Mouse (Mus musculus): ENCODE data around the gene Umps.

The Umps gene

DNA sequence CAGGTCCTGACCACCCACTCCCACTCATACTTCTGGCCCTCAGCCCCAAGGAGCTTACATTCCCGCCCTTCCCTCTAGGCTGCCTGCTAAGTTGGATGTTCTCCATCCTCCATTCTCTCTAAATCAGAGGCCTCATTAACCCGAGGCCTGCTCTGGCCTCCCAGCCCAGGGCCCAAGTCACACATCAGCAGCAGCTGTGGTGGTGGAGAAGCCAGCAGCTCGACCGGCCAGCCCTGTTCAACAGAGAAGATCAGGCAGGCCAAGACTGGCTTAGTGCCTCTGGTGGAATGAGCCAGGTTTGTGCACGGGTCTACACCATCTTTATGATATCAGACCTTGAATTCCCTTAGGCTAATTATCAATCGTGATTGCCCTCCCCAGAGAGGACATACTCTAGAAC, 36.1 kb downstream of the Umps start:
- WGBS, result 82% methylated on average over 6 of the region's 6 CpGs

DNA sequence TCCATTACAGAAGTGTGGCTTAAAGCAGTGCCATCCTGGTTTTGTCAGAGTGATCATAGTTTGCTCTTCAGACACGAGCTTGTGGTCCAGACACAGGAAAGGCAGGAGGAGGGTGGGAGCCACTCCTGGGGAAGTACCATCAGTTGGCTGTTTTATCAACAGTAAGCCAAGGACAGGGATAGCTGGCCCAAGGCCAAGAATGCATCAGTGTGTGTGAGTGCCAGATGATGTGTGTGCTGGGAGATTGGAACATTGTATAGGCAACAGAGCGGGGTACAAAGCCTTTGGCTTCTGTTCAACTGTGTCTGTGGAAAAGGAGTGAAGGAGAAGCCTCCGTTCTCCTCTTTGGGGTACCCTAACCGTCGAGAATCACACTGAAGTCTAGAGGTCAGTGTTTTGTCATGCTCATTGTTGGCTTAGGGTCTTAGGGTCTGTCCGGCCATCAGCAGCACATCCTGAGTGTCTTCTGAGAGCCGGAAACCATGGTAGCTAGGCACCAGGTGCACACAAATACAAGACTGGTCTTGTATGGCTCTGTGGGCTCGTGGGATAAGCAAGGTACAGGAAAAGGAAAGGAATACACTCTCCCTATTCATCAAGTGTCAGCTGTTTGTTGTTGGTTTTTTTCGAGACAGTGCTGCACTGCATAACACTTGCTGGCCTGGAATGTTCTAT, 37.9 kb downstream of the Umps start:
- WGBS, result 74% methylated on average over 9 of the region's 9 CpGs

DNA sequence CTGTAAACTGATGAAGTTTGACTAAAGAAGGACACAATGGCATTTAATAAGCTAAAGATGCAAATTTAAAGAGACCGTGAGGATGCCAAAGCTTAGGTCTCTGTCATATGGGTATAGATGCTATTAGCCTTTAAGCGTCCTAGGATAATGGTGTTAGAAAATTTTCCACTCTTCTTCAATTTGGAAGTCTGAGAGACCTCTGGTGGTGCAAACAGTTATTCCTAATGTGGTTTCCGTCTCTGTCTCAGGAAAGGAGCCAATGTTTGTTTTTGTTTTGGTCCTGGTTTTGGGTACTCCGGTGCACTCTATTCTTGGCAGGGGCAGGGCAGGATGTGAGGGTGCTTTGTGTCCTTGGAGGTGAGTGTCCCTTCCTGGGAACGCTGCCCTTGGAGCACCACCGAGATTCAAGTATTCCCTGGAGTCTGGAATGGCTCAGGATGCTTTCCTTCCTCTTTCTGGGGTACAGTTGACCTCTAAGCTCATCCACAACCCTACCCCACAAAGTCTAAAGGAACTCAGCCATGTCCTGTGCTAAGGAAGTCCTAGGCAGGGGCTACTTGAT, 39.5 kb downstream of the Umps start:
- 57% methylated on average over 6 of the region's 6 CpGs for WGBS

DNA sequence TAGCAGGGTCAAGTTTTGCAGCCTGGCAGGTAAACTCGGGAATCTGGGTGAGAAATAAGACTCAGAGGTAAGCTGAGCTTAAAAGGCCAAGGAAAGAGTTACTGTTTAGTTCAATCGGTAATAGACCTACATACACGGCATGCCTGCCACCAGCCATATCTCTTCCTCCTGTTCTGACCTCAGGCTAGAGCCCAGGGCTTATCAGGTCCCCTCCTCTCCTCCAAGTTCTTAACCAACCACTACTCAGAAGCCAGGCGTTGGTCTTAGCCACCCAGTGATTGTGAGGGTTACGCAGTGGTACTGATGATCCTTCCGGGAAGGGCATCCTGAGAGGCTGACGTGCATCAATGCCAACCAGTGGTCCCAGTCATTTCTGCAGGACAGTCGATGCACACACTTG, 43.1 kb downstream of the Umps start:
- 93% methylated on average over 8 of the region's 8 CpGs for WGBS

DNA sequence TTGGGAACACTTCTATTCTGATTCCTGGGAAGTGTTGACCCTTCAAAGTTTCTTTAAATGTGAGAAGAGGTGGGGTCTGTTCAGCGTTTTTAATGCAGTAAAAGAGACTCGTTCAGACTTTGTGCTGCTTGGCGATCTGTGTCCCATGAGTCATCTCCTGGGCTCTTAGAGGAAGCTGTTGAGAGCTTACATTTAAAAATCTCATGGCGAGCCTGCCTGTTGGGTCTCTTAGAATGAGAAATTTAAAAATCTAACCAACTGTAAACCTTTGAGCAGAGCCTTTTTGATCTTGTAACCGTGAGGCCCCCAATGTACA, 43.9 kb downstream of the Umps start:
- 46% methylated on average over 5 of the region's 5 CpGs for WGBS

DNA sequence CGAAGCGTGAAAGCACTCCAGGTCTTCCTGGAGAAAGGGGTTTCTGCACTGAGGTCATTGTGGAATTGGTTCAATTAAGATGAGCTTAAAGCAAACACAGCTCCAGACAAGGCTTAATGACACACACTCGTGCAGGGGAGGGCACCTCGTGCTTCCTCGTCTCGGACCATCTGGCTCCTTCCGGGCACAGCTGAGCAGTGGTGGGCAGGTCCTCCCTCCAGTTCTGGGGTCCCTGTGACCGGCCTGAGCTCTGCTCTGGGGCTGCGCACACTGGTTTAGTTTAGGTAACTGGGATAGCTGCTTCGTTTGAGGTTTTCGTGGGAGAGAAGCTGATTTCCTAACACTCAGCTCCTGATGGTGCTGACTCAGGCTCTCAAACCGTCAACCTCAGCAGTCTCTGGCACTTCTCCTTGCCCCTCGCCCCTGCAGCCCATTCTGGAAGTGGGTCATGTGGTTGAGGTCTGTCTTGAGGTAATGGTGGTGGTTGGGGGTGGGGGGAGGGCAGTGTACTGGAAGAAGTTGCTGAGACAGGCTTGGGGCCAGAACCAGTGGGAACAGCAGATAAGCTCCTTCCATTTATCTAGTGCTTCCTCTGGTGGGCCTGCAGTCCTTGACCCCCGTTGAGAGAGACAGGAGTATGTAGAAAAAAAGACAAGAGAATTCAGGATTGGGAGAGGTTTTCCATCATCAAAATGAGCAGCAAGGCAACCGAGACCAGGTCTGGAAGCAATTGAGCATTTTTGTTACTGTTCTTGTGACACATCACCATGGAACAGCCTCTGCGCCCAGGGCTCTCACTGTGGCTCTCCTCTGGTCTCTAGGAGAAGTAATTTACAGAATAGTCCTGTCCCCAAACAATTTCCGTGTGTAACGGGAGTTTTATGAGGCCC, 44.5 kb downstream of the Umps start:
- WGBS, result 56% methylated on average over 18 of the region's 18 CpGs

DNA sequence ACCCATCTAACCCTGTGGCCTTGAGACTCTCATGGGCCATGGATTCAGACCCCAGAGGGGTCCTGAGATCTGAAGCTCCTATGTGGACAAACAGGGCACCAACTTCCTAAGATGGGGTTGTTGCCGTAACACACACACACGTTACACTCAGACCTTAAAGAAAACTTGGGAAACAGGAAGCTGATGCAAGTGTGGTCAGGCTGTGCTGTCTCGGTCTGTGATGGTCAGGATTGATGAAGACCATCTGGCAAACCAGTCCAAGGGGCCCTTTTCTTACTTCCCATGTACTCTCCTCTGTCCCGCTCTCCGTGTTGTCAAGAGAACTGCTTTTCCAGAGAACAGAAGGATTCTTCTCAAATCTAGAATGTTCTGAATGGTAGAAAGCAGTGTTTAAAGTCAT, 45.3 kb downstream of the Umps start:
- 89% methylated on average over 5 of the region's 5 CpGs for WGBS

DNA sequence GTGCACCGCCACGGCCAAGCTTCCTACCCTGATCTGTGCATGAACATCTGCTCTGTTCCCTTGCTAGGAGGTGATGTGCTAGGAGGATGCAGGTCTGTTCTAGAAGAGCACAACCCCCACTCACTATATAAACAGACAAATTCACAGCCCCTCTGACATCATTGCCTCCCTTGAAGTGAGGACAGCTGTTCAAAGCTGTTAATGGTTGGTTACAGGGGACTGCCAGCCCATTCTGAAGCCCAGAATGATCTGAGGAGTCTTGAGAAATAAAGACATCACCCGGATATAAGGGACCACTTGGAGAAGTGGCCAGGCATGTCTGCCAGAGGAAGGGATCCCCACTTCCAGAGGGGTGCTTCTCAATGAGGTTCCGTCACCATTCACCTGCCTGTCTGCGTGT, 48.9 kb downstream of the Umps start:
- 89% methylated on average over 5 of the region's 5 CpGs for WGBS

DNA sequence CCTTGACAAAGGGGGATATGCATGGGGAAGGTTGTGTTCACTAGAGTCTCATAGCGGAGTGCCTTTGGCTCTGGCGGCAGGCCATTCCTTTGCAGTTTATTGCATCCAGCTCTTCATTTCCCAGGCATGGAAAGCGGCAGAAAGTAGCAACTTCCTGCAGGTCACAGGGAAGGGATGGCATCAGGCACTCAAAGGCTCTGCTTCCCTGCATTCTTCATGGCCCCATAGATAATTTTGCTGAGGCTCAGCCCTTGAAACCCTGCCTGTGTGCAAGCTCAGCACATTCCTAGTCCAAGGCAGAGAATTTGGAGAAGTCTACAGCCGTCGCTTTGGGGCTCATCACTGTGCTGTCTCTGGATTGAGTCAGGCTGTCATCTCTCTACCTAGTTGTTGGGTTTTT, 49.4 kb downstream of the Umps start:
- 66% methylated on average over 5 of the region's 5 CpGs for WGBS

DNA sequence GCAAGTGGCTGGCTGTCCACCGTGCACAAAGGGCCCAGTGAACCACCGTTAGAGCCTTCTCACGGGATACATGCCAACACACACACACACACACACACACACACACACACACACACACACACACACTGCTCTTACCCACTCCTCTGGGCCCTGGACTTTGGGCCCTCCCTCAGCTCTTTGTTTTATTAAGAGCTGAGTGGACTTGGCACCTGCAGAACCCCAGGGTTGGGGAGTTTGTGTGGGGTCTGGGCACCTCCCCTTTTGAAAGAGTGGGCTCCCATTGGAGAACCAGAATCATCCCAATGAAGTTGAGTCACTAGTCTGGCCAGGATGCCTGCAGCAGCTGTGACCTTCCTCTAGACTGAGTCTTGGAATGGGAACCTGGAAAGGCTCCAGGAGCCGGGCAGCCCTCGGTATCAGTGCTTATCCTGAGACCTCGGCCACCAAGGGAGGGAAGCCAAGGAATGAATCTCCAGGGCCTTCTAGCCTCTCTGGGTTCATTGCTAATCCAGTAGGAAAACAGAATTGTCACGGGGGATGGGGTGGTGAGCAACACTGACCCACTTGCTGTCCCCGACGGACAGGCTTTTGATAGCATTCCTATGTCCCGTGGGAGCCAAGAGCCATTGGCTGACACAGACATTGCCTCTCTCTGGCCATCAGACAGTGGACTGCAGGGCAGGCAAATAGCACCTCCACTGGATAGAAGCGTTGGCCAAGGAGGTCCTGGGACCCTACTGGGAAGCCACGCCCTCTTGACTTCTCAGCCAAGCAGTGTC, 50.2 kb downstream of the Umps start:
- WGBS, result 51% methylated on average over 12 of the region's 12 CpGs

DNA sequence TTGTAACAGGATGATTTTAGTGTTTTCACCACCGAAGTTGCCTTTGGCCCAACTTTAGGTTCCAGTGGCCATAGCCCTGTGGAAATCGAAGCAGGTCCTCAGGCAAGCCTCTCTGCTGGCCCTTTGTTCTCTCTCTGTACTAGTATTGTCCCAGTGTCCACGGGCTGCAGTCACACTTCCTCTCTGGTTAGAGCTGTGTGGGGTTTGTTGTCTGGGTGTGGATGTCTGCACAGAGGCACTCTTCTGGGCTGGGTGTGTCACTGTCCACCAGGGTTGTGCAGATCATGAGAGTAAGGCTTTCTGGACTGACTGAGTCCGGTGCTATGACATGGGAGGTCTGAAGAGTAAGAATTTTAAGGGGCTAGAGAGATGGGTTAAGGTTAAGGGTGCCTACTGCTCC, 51.8 kb downstream of the Umps start:
- 73% methylated on average over 4 of the region's 4 CpGs for WGBS

DNA sequence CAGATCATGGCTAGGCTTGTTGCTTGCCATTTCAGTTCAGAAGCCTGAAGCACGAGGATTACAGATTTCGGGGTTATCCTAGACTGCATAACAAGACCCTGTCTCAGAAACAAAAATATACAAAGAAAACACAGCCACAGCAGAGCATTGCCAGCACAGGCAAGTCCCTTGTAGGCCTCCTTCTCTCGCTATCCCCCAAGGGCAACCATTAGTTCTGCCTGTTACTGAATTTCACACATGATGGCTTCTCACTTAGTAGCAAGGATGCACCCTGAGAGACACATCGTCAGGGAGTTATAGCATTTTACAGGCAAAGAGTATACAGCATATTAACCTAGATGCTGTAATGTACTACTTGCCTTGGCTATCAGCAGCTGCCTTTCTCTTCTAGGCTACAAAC, 58.6 kb downstream of the Umps start:
- WGBS, result 84% methylated on average over 4 of the region's 4 CpGs
